Mouse (Mus musculus): ENCODE results near the gene Atp13a3. TPM values are rescaled to one million over a fixed set of nuclear protein-coding genes. Genes with fewer than 3 reads are reported as not detected.
A peak's percentile ranks its signal among the peaks of the same experiment; 100 is the strongest.
"Not testable (repeated sequence)": the region's sequence is repeated elsewhere in the genome, so short reads cannot be mapped to it uniquely, and the experiment has no call there.

Atp13a3 gene
- polyA plus RNA-seq, 2 experiments, result 15.4 to 31.8 TPM

DNA sequence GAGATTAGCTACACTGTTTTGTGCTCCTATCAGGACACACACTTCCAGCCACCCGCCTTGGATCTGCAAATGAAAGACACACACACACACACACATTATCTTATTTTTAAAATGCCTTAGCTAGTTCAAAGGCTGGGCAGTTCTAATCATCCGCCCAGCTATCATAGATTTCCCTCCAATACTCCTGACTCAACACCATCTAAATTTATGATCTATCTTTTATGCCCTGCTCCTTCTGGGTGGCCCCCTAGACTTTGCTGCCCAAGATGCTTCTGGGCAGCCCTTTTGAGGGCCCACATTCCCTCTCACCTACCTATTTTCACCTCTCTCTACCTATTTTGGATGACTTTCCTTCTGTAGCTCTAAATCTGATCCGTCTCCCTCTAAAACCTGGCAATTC is 29.5 kb downstream of the Atp13a3 start:
- no peak for DNase-seq (ENCODE audit: low spot score)
- H3K4me3 ChIP-seq (replicated peaks; ENCODE audit: low read length), result no peak overlapping the region
- no peak overlapping the region for H3K9ac ChIP-seq (ENCODE audit: low read depth, low read length, severe bottlenecking)
- H3K27ac ChIP-seq (replicated peaks; ENCODE audit: low read depth, low read length), result no peak overlapping the region
- H3K27me3 ChIP-seq (ENCODE audit: control insufficient read depth, insufficient read depth, low read length), result no peaks in the 10 kb centered on the region
- WGBS, result 74% methylated on average over 3 of the region's 3 CpGs
- H3K4me1 ChIP-seq (ENCODE audit: control insufficient read depth, insufficient read depth, low read length), result no peaks in the 10 kb centered on the region
- TF ChIP-seq POLR2A (IDR thresholded peaks at IDR 0.05; ENCODE audit: borderline replicate concordance, extremely low read depth, insufficient read depth, insufficient read length), result no peak
- peaks cover 5% of the 10 kb centered on the region; the same call in 1 of the 2 replicates for H3K36me3 ChIP-seq (ENCODE audit: control insufficient read depth, insufficient read depth, low read length)
- no peaks in the 10 kb centered on the region for H3K9me3 ChIP-seq (ENCODE audit: control insufficient read depth, low read length)
- no peak overlapping the region for H3K4me2 ChIP-seq (replicated peaks; ENCODE audit: low read depth, low read length, severe bottlenecking)
- no peak for ATAC-seq (ENCODE audit: low FRiP score, low read depth)

DNA sequence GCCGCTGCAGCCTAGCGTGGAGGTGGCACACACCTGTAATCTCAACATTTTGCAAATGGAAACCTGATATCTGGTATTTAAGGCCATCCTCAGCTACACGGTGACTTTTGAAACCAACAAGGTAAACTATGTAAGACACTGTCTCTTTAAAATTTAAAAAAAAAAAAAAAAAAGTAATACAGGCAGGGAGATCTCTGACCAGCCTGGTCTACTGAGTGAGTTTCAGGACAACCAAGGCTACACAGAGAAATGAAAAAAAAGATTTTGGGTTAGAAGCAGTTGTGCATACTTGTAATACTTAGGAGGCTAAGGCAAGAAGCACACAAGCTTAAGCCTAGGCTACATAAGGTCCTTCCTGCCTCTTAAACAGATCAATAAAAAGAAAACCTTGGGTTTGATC is 30.8 kb downstream of the Atp13a3 start:
- no peak for DNase-seq (ENCODE audit: low spot score)

GRCm38 (mm10) chr16:30374266-30374665 is 31.5 kb downstream of the Atp13a3 start:
- peak; percentile 70 for DNase-seq (ENCODE audit: low spot score)
- no peak for TF ChIP-seq POLR2A (IDR thresholded peaks at IDR 0.05; ENCODE audit: borderline replicate concordance, extremely low read depth, insufficient read depth, insufficient read length)
- Histone ChIP-seq H3K4me3 (replicated peaks; ENCODE audit: low read length) (no peak overlapping the region), H3K9ac (ENCODE audit: low read depth, low read length, severe bottlenecking) (no peak overlapping the region), H3K4me2 (replicated peaks; ENCODE audit: low read depth, low read length, severe bottlenecking) (no peak overlapping the region), H3K27me3 (ENCODE audit: control insufficient read depth, insufficient read depth, low read length) (no peaks in the 10 kb centered on the region), H3K9me3 (ENCODE audit: control insufficient read depth, low read length) (no peaks in the 10 kb centered on the region), H3K4me1 (ENCODE audit: control insufficient read depth, insufficient read depth, low read length) (no peaks in the 10 kb centered on the region), H3K27ac (replicated peaks; ENCODE audit: low read depth, low read length) (no peak overlapping the region), H3K36me3 (ENCODE audit: control insufficient read depth, insufficient read depth, low read length) (no peaks in the 10 kb centered on the region)
- ATAC-seq (ENCODE audit: low FRiP score, low read depth), result no peak
- WGBS, result 73% methylated on average over 3 of the region's 3 CpGs

More for the DNA sequence above, 30.8 kb downstream of the Atp13a3 start:
- no peak for ATAC-seq (ENCODE audit: low FRiP score, low read depth)
- Histone ChIP-seq H3K36me3 (ENCODE audit: control insufficient read depth, insufficient read depth, low read length) (0 out of 2 replicates have a peak, but pooled peaks cover 1% of the 10 kb centered on the region), H3K4me1 (ENCODE audit: control insufficient read depth, insufficient read depth, low read length) (no peaks in the 10 kb centered on the region), H3K27me3 (ENCODE audit: control insufficient read depth, insufficient read depth, low read length) (no peaks in the 10 kb centered on the region), H3K27ac (replicated peaks; ENCODE audit: low read depth, low read length) (no peak overlapping the region), H3K9ac (ENCODE audit: low read depth, low read length, severe bottlenecking) (no peak overlapping the region), H3K9me3 (ENCODE audit: control insufficient read depth, low read length) (no peaks in the 10 kb centered on the region), H3K4me2 (replicated peaks; ENCODE audit: low read depth, low read length, severe bottlenecking) (no peak overlapping the region), H3K4me3 (replicated peaks; ENCODE audit: low read length) (no peak overlapping the region)
- no peak for TF ChIP-seq POLR2A (IDR thresholded peaks at IDR 0.05; ENCODE audit: borderline replicate concordance, extremely low read depth, insufficient read depth, insufficient read length)
- WGBS, result 88% methylated on average over 3 of the region's 3 CpGs

DNA sequence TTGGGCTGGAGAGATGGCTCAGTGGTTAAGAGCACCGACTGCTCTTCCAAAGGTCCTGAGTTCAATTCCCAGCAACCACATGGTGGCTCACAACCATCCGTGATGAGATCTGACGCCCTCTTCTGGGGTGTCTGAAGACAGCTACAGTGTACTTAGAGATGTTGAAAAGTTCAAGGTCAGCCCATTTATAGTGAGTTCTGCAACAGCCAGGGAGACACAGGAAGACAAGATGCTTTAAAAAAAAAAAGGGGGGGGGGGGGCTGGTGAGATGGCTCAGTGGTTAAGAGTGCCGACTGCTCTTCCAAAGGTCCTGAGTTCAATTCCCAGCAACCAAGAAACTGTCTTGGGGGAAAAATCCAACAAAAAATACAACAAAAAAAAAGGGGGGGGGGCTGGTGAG is 32.5 kb downstream of the Atp13a3 start:
- DNase-seq (ENCODE audit: low spot score); H3K27me3 ChIP-seq (ENCODE audit: control insufficient read depth, insufficient read depth, low read length); ATAC-seq (ENCODE audit: low FRiP score, low read depth); H3K9me3 ChIP-seq (ENCODE audit: control insufficient read depth, low read length); H3K9ac ChIP-seq (ENCODE audit: low read depth, low read length, severe bottlenecking); H3K4me1 ChIP-seq (ENCODE audit: control insufficient read depth, insufficient read depth, low read length); H3K4me2 ChIP-seq (replicated peaks; ENCODE audit: low read depth, low read length, severe bottlenecking); H3K27ac ChIP-seq (replicated peaks; ENCODE audit: low read depth, low read length); H3K4me3 ChIP-seq (replicated peaks; ENCODE audit: low read length); H3K36me3 ChIP-seq (ENCODE audit: control insufficient read depth, insufficient read depth, low read length): not testable (repeated sequence)
- WGBS, result 92% methylated on average over 4 of the region's 4 CpGs

GRCm38 (mm10) chr16:30367395-30367794 is 38.4 kb downstream of the Atp13a3 start:
- WGBS, result 89% methylated on average over 2 of the region's 2 CpGs
- ATAC-seq (ENCODE audit: low FRiP score, low read depth), result no peak

DNA sequence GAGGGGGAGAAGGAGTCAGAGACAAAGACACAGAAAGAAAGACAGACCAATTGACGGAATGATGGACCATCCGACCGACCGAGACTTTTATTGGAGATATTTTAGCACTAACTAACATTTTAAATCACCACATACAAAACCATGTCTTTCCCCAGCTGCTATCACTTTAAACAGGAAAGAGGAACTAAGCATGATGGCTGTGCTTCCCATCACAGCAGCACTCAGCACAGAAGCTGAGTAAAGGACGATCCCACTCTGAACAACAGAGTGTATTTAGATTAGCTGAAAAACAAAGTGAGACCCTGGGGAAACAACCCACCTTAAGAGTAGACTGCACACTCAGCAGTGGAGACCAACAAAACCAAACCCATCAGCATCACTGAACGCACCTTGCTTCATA is 41.2 kb downstream of the Atp13a3 start:
- H3K36me3 ChIP-seq (ENCODE audit: control insufficient read depth, insufficient read depth, low read length), result peaks cover 14% of the 10 kb centered on the region
- H3K9me3 ChIP-seq (ENCODE audit: control insufficient read depth, low read length), result no peaks in the 10 kb centered on the region
- no peak for ATAC-seq (ENCODE audit: low FRiP score, low read depth)
- H3K27ac ChIP-seq (replicated peaks; ENCODE audit: low read depth, low read length), result no peak overlapping the region
- no peak overlapping the region for H3K4me2 ChIP-seq (replicated peaks; ENCODE audit: low read depth, low read length, severe bottlenecking)
- H3K4me1 ChIP-seq (ENCODE audit: control insufficient read depth, insufficient read depth, low read length), result no peaks in the 10 kb centered on the region
- no peak overlapping the region for H3K9ac ChIP-seq (ENCODE audit: low read depth, low read length, severe bottlenecking)
- H3K4me3 ChIP-seq (replicated peaks; ENCODE audit: low read length), result no peak overlapping the region
- H3K27me3 ChIP-seq (ENCODE audit: control insufficient read depth, insufficient read depth, low read length), result no peaks in the 10 kb centered on the region
- no peak for TF ChIP-seq POLR2A (IDR thresholded peaks at IDR 0.05; ENCODE audit: borderline replicate concordance, extremely low read depth, insufficient read depth, insufficient read length)
- no peak for DNase-seq (ENCODE audit: low spot score)
- WGBS, result 92% methylated on average over 6 of the region's 6 CpGs

More at GRCm38 (mm10) chr16:30367395-30367794, 38.4 kb downstream of the Atp13a3 start:
- no peak overlapping the region for H3K4me2 ChIP-seq (replicated peaks; ENCODE audit: low read depth, low read length, severe bottlenecking)
- H3K9me3 ChIP-seq (ENCODE audit: control insufficient read depth, low read length), result no peaks in the 10 kb centered on the region
- DNase-seq (ENCODE audit: low spot score), result no peak
- H3K9ac ChIP-seq (ENCODE audit: low read depth, low read length, severe bottlenecking), result no peak overlapping the region
- H3K4me3 ChIP-seq (replicated peaks; ENCODE audit: low read length), result no peak overlapping the region
- no peaks in the 10 kb centered on the region for H3K27me3 ChIP-seq (ENCODE audit: control insufficient read depth, insufficient read depth, low read length)
- no peaks in the 10 kb centered on the region for H3K4me1 ChIP-seq (ENCODE audit: control insufficient read depth, insufficient read depth, low read length)
- peaks cover 14% of the 10 kb centered on the region for H3K36me3 ChIP-seq (ENCODE audit: control insufficient read depth, insufficient read depth, low read length)
- no peak for TF ChIP-seq POLR2A (IDR thresholded peaks at IDR 0.05; ENCODE audit: borderline replicate concordance, extremely low read depth, insufficient read depth, insufficient read length)
- H3K27ac ChIP-seq (replicated peaks; ENCODE audit: low read depth, low read length), result no peak overlapping the region

All from limb, embryonic 14.5 days (tissue).